Mouse (Mus musculus) kidney, embryonic 15.5 days (tissue): ENCODE measurements around the gene Gm609. TPM values are rescaled to one million over a fixed set of nuclear protein-coding genes. Genes with fewer than 3 reads are reported as not detected.

Experiments
- ATAC-seq: fragments of 200-750 bp; cut with Nextera tagmentation; replicated peaks from 2 replicates; pipeline ENCODE4 v1.8.0; 2017; ENCODE audit warnings: moderate TSS enrichment; ENCODE audit not compliant: low FRiP score
- H3K27ac ChIP-seq: fragments of 300-500 bp; sonication (generic); 2 replicates; pipeline ENCODE4 v1.5.1; 2015; ENCODE audit warnings: mild to moderate bottlenecking, inconsistent platforms
- H3K27me3 ChIP-seq: fragments of 300-500 bp; sonication (generic); 2 replicates; pipeline ENCODE4 v1.6.1; 2015; ENCODE audit warnings: inconsistent platforms
- H3K36me3 ChIP-seq: fragments of 300-500 bp; sonication (generic); 2 replicates; pipeline ENCODE4 v1.6.1; 2015; ENCODE audit warnings: inconsistent platforms
- H3K4me1 ChIP-seq: fragments of 300-500 bp; sonication (generic); 2 replicates; pipeline ENCODE4 v1.6.1; 2015; ENCODE audit warnings: inconsistent platforms
- H3K4me2 ChIP-seq: fragments of 300-500 bp; sonication (generic); 2 replicates; pipeline ENCODE4 v1.6.1; 2015; ENCODE audit warnings: moderate library complexity, mild to moderate bottlenecking, inconsistent platforms
- H3K4me3 ChIP-seq: fragments of 300-500 bp; sonication (generic); replicated peaks from 2 replicates; pipeline ENCODE4 v1.5.1; 2015; ENCODE audit warnings: mild to moderate bottlenecking, inconsistent platforms
- H3K9ac ChIP-seq: fragments of 300-500 bp; sonication (generic); 2 replicates; pipeline ENCODE4 v1.6.1; 2015; ENCODE audit warnings: mild to moderate bottlenecking, inconsistent platforms
- H3K9me3 ChIP-seq: fragments of 300-500 bp; sonication (generic); replicated peaks from 2 replicates; pipeline ENCODE4 v1.6.1; 2016; ENCODE audit warnings: inconsistent platforms
- WGBS: fragments of 180-500 bp; shearing (Covaris S2); methylation state at CpG from one replicate; pipeline ENCODE4 v1.1.7; 2015; ENCODE audit warnings: mixed read lengths; 5-methylcytosine and 5-hydroxymethylcytosine counted together
- polyA plus RNA-seq: library from polyadenylated mRNA; unstranded; fragments of >200 nt; fragmentation: Nextera tagmentation; extraction: Ambion mirVana; gene quantifications from 2 replicates; pipeline ENCODE4 v1.2.1, GENCODE M21; 2015

Gene Gm609
- polyA plus RNA-seq, 1 experiment from 2014 or later: 0.61 TPM

DNA sequence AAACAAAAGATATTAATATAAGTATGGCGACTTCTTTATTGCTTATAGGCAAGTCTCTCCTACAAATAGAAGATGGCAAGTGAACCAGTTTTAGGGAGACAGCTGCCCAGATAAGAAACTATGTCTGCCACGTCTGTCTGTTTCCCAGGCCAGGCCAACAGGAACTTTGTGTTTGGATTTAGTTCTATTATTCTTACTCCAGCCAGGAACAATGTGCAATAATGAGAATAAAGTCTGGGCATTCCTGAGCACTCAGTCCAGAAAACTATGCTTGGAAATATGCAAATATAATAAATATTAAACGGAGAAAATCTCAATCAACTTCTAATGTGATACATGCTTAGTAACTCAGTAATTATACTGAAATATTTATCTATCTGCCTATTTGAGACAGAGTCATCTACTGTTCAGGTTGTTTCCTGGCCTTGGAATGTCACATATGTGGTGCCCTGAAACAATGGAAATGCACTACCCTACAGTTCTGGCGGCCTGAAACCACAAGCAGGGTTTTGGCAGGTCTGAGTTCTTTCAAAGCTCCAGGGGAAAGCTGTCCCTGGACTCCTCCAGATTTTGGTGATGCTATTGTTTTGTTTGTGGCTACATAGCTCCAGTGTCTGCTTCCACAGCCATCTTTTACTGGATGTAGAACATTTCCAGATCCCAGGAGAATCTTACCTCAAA, 123.3 kb downstream of the Gm609 start:
- Histone ChIP-seq H3K4me2 (no peak overlapping the region), H3K27ac (no peak overlapping the region), H3K36me3 (no peaks in the 10 kb centered on the region), H3K4me1 (peaks cover 2% of the 10 kb centered on the region; the same call in 1 of the 2 replicates), H3K9ac (no peak overlapping the region), H3K9me3 (no peaks in the 10 kb centered on the region), H3K4me3 (no peak overlapping the region), H3K27me3 (no peaks in the 10 kb centered on the region)
- no peak for ATAC-seq
- 72% methylated on average over 4 of the region's 4 CpGs for WGBS

DNA sequence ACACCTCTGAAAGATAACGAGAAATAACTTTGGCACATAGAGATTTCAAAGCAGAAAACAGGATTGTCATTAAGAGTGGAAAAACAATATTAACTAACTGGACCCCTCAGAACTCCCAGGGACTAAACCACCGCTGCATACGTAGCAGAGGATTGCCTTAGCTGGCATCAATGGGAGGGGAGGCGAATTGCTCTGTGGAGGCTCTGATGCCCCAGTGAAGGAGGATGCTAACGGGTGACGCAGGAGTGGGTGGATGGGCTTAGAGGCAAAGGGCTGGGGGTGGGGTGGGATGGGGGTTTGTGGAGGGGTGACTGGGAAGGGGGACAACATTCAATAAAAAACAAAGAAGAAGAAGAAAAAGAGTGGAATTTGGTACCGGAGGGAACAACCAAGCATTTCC, 126.7 kb downstream of the Gm609 start:
- Histone ChIP-seq H3K9ac (no peak overlapping the region), H3K27me3 (no peaks in the 10 kb centered on the region), H3K9me3 (no peaks in the 10 kb centered on the region), H3K36me3 (no peaks in the 10 kb centered on the region), H3K4me1 (peaks cover 2% of the 10 kb centered on the region; the same call in 1 of the 2 replicates), H3K27ac (no peak overlapping the region), H3K4me2 (no peak overlapping the region), H3K4me3 (no peak overlapping the region)
- WGBS: 75% methylated on average over 7 of the region's 7 CpGs
- no peak for ATAC-seq

DNA sequence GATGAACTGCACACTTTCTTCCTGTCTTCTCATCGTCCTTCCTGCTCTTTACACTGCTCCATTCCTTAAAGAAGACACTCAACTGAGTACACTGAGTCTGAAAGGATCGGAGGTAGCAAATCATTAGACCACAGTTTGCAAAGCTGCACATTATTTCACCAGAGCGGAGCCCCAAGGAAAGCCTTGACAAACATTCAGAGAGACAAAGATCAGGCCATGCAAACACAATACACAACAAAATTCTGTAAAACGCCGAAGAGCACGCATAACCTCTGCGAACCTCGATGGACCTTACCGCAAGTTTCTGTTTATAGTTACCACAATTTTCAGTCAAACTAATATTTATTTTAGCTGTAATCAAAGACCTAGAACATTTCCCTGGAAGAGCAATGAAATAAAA, 127.4 kb downstream of the Gm609 start:
- no peak for ATAC-seq
- Histone ChIP-seq H3K9ac (no peak overlapping the region), H3K9me3 (no peaks in the 10 kb centered on the region), H3K4me2 (no peak overlapping the region), H3K27ac (no peak overlapping the region), H3K27me3 (no peaks in the 10 kb centered on the region), H3K4me1 (peaks cover 2% of the 10 kb centered on the region; the same call in 1 of the 2 replicates), H3K36me3 (no peaks in the 10 kb centered on the region), H3K4me3 (no peak overlapping the region)
- WGBS: 57% methylated on average over 9 of the region's 9 CpGs

DNA sequence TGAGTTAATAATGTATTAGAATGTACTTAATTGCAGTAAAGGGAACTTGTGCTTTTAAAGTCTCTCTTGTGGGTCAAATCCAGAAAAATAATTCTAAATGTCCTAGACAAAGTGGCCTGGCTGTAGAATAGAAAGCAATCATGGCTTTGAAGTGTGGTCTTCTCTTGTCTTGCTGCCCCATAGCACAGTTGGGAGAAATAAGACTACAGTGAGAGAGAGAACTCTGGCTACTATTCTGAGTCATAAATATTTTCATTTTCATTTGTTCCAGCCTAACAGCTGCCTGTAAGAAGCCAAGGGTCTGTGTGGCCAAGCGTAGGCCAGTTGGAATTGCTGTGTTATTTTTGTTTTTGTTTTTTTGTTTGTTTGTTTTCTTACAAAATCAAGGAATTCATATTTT, 128.1 kb downstream of the Gm609 start:
- Histone ChIP-seq H3K27ac (no peak overlapping the region), H3K9ac (no peak overlapping the region), H3K36me3 (no peaks in the 10 kb centered on the region), H3K4me1 (peaks cover 2% of the 10 kb centered on the region; the same call in 1 of the 2 replicates), H3K4me3 (no peak overlapping the region), H3K4me2 (no peak overlapping the region), H3K27me3 (no peaks in the 10 kb centered on the region), H3K9me3 (no peaks in the 10 kb centered on the region)
- WGBS: 80% methylated on average over 1 of the region's 1 CpGs
- no peak for ATAC-seq

DNA sequence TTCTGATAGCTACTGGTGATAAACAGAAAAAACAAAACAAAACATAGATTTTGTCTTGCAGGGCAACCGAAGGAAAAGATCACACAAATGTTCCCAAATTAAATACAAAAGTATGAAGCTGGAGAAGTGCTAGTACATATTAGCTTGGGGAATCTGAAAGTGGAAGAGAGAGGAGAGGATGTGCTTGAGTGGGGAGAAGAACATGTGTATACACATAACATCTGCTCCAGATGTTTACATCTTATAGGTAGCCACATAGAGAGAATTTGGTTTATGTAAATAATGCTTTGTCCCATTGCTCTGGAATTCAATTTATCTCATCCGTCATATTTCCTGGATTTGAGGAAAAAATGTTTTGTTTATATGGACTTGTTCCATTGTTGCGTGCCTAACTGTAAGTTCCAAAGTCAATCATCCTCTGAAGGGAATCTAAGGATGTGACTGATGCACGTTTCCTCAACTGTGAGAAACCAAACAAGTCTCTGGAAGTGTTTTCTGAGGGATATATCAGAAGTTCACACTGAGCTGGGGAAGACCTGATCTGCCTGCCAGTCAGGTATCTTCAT, 129.2 kb downstream of the Gm609 start:
- Histone ChIP-seq H3K27me3 (no peaks in the 10 kb centered on the region), H3K4me3 (no peak overlapping the region), H3K9ac (no peak overlapping the region), H3K4me1 (peaks cover 2% of the 10 kb centered on the region; the same call in 1 of the 2 replicates), H3K27ac (no peak overlapping the region), H3K4me2 (no peak overlapping the region), H3K36me3 (no peaks in the 10 kb centered on the region), H3K9me3 (no peaks in the 10 kb centered on the region)
- 70% methylated on average over 4 of the region's 4 CpGs for WGBS
- no peak for ATAC-seq

Other genes with a start within 250 kb of the Gm609 start
- 34.9 and 39.1 TPM in 2 replicates for gene Cd200, start 83.9 kb downstream of the Gm609 start, polyA plus RNA-seq
- 2.4 and 2.5 TPM in 2 replicates for gene Gm17783, start 39.1 kb upstream of the Gm609 start, polyA plus RNA-seq
- gene Slc9c1, start 42.3 kb upstream of the Gm609 start, polyA plus RNA-seq: not detected in 2 replicates
- gene Gcsam, start 117.4 kb upstream of the Gm609 start, polyA plus RNA-seq: 0.08 and 0.18 TPM in 2 replicates
- 0.23 and 0.30 TPM in 2 replicates for gene BC016579, start 161.1 kb upstream of the Gm609 start, polyA plus RNA-seq
- gene Tmprss7, start 200.7 kb upstream of the Gm609 start, polyA plus RNA-seq: 0.09 TPM in 1 of 2 replicates, not detected in the other
- gene Tagln3, start 231.6 kb upstream of the Gm609 start, polyA plus RNA-seq: 7.9 and 13.4 TPM in 2 replicates
- gene Abhd10, start 250.0 kb upstream of the Gm609 start, polyA plus RNA-seq: 36.9 and 39.3 TPM in 2 replicates